Mouse (Mus musculus) heart, embryonic 11.5 days (tissue): ENCODE measurements at regions not wholly inside any gene's neighbourhood (a gene's known extent, or its start where the extent isn't known, plus 50 kb on each side); places are given as distances from the start of the nearest gene placed in this dataset.

Experiments
- ATAC-seq: fragments of 200-750 bp; cut with Nextera tagmentation; replicated peaks from 2 replicates; pipeline ENCODE4 v1.8.0; 2017; ENCODE audit warnings: moderate library complexity; ENCODE audit not compliant: insufficient number of reproducible peaks, low FRiP score, low TSS enrichment
- H3K27ac ChIP-seq: fragments of 300-500 bp; sonication (generic); 2 replicates; pipeline ENCODE4 v1.5.1; 2014; ENCODE audit warnings: mild to moderate bottlenecking, low read depth, low read length
- H3K27me3 ChIP-seq: fragments of 300-500 bp; sonication (generic); 2 replicates; pipeline ENCODE4 v1.6.1; 2014; ENCODE audit warnings: mild to moderate bottlenecking, low read length, mixed read lengths; ENCODE audit not compliant: control insufficient read depth, insufficient read depth
- H3K36me3 ChIP-seq: fragments of 300-500 bp; sonication (generic); 2 replicates; pipeline ENCODE4 v1.6.1; 2014; ENCODE audit warnings: mild to moderate bottlenecking, low read length, moderate library complexity, mixed read lengths; ENCODE audit not compliant: control insufficient read depth, insufficient read depth
- H3K4me1 ChIP-seq: fragments of 300-500 bp; sonication (generic); 2 replicates; pipeline ENCODE4 v1.6.1; 2014; ENCODE audit warnings: low read length; ENCODE audit not compliant: control insufficient read depth, insufficient read depth
- H3K4me2 ChIP-seq: fragments of 300-500 bp; sonication (generic); 2 replicates; pipeline ENCODE4 v1.6.1; 2014; ENCODE audit warnings: mild to moderate bottlenecking, moderate library complexity
- H3K4me3 ChIP-seq: fragments of 300-500 bp; sonication (generic); 2 replicates; pipeline ENCODE4 v1.5.1; 2014; ENCODE audit warnings: low read depth, low read length
- H3K9ac ChIP-seq: fragments of 300-500 bp; sonication (generic); 2 replicates; pipeline ENCODE4 v1.6.1; 2014; ENCODE audit warnings: mild to moderate bottlenecking, low read depth, low read length, moderate library complexity
- H3K9me3 ChIP-seq: fragments of 300-500 bp; sonication (generic); replicated peaks from 2 replicates; pipeline ENCODE4 v1.6.1; 2016; ENCODE audit warnings: low read length; ENCODE audit not compliant: control insufficient read depth
- WGBS: fragments of 180-500 bp; shearing (Covaris S2); extraction: QIAGEN DNeasy Blood & Tissue Kit; methylation state at CpG from one replicate; pipeline ENCODE4 v1.1.7; 2014; ENCODE audit not compliant: insufficient replicate concordance; 5-methylcytosine and 5-hydroxymethylcytosine counted together

DNA sequence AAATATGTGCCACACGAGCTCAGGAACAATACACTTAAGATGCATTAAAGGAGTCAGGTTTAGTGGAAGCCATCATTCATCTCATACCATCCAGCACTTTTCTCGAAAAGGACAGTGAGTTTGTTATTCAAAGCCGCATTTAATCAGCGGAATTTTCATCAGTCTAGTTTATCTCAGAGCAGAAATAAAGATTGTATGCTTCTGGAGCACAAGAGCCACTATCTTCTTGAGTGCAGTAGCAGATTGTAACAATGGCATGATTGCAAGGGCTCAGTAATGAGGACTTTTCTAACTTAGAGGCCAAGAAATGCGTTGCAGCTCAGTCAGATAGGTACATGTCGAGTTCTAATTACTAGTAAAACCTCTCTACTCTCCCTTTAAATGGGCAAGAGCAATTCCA is 271.3 kb downstream of the Wdr20rt start:
- ATAC-seq: no peak
- H3K4me2 ChIP-seq: no peak overlapping the region
- H3K4me3 ChIP-seq: no peak overlapping the region
- H3K27ac ChIP-seq: no peak overlapping the region
- H3K4me1 ChIP-seq: no peaks in the 10 kb centered on the region; the same call in 1 of the 2 replicates
- no peaks in the 10 kb centered on the region for H3K36me3 ChIP-seq
- H3K9me3 ChIP-seq: peaks cover 6% of the 10 kb centered on the region; the same call in 1 of the 2 replicates
- no peaks in the 10 kb centered on the region for H3K27me3 ChIP-seq
- no peak overlapping the region for H3K9ac ChIP-seq
- 62% methylated on average over 6 of the region's 6 CpGs for WGBS

DNA sequence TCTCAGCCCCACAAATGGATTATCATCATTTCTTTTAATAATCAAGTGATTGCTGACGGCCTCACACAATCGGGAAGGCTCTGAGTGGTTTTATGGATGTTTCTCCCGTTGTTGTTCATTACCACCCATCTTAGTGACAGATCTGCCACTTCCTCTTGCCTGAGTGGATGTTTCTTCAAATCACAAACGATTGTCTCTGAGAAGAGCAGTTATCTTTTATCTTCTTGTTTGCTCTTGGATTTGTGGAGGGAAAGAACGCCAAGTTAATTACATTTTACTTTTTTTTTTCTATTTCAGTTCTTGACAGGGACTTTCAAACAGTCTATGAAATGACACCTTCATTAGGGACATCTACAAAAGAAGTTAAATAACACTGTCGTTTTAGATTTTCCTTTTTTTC is 272.3 kb downstream of the Wdr20rt start:
- no peak overlapping the region for H3K4me3 ChIP-seq
- H3K36me3 ChIP-seq: no peaks in the 10 kb centered on the region
- H3K4me2 ChIP-seq: no peak overlapping the region
- H3K9ac ChIP-seq: no peak overlapping the region
- no peak overlapping the region for H3K27ac ChIP-seq
- no peaks in the 10 kb centered on the region for H3K27me3 ChIP-seq
- no peaks in the 10 kb centered on the region; the same call in 1 of the 2 replicates for H3K4me1 ChIP-seq
- no peak for ATAC-seq
- WGBS: 62% methylated on average over 6 of the region's 6 CpGs
- H3K9me3 ChIP-seq: peaks cover 6% of the 10 kb centered on the region; the same call in 1 of the 2 replicates

DNA sequence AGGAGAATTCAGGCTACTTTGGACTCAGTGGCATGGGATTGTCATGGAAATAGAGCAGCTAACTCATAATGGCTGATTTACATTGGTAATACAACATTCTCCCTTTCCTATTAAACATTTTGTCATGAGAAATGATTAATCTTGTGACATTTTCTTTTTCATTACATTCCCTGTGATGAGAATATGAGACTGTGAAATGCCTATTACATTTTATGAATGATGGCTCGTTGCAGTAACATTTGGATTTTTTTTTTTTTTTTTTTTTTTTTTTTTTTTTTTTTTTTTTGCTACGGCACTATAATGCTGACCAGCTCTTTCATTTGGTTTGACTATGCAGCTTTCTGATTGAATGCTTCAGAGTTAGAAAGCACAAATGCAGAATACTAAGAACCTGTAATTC is 276.1 kb downstream of the Wdr20rt start:
- 74% methylated on average over 2 of the region's 2 CpGs for WGBS
- Histone ChIP-seq H3K9me3 (no peaks in the 10 kb centered on the region), H3K4me2 (no peak overlapping the region), H3K9ac (no peak overlapping the region), H3K27me3 (no peaks in the 10 kb centered on the region), H3K27ac (no peak overlapping the region), H3K36me3 (no peaks in the 10 kb centered on the region), H3K4me1 (no peaks in the 10 kb centered on the region; the same call in 1 of the 2 replicates), H3K4me3 (no peak overlapping the region)
- no peak for ATAC-seq

DNA sequence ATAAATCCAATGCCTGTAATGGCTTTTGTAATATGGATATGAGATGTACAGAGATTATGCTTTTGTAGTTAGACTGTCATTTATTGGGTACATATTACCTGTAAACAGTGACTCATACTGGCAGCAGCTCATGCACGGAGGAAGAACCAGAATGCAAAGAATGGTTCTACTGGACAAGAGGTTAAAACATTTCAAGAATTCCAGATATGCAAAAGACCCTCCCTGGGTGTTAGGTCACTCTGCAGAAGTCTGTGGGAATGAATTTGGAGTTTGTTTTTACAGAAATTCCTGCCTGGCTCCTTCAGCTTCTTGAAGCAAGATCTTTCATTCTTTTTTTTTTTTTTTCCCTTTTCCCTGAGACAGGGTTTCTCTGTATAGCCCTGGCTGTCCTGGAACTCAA is 276.7 kb downstream of the Wdr20rt start:
- Histone ChIP-seq H3K9me3 (no peaks in the 10 kb centered on the region), H3K4me2 (no peak overlapping the region), H3K9ac (no peak overlapping the region), H3K27ac (no peak overlapping the region), H3K27me3 (no peaks in the 10 kb centered on the region), H3K4me1 (no peaks in the 10 kb centered on the region; the same call in 1 of the 2 replicates), H3K36me3 (no peaks in the 10 kb centered on the region), H3K4me3 (no peak overlapping the region)
- 16% methylated on average over 1 of the region's 1 CpGs for WGBS
- no peak for ATAC-seq

DNA sequence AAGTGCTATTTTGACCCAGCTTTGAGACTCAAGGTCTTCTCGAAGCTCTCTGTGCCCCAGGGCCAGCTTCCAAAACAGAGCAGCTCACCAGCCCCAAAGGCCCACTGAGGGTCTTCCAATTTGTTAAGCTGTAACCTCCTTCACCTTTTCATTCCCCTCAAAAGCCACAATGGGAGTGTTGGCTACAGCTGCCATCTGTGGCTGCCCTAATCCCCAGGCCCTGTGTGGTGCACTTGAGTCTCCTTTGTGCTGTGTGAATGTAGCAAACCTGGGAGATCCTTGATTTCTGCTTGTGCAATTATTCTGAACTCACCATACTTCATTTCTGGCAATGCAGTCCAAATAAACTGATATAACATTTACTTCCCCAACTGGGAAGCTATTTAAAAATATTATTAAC is 287.8 kb downstream of the Wdr20rt start:
- H3K4me3 ChIP-seq: no peak overlapping the region
- no peaks in the 10 kb centered on the region for H3K36me3 ChIP-seq
- H3K27ac ChIP-seq: no peak overlapping the region
- WGBS: 88% methylated on average over 1 of the region's 1 CpGs
- H3K4me1 ChIP-seq: no peaks in the 10 kb centered on the region
- no peak overlapping the region for H3K9ac ChIP-seq
- ATAC-seq: no peak
- H3K9me3 ChIP-seq: no peaks in the 10 kb centered on the region
- H3K27me3 ChIP-seq: no peaks in the 10 kb centered on the region
- no peak overlapping the region for H3K4me2 ChIP-seq

DNA sequence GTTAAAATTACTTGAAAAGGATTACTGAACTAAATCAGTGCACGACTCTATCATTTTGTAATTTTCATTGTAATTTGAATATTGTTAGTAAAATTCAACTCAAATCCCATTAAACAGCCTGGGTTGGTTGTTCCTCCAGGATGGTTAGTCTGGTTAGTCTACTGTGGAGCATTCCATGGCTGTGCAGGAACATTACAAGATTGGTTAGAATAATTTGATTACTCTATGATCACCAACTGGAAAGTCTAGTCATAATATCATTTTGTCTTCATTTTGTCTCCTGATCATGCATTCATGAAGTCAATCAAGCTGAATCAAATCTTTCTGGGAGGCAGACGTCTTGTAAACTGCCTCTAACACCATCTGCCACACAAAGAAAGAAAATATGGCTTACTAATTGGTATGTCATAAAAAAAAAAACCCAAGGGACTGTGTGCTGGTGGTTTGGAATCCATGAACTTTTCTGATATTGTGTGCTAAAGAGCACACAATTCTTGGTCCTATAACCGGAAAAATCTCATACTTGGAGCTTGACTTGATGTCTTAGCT is 308.9 kb downstream of the Wdr20rt start:
- 64% methylated on average over 3 of the region's 3 CpGs for WGBS
- no peak for ATAC-seq

DNA sequence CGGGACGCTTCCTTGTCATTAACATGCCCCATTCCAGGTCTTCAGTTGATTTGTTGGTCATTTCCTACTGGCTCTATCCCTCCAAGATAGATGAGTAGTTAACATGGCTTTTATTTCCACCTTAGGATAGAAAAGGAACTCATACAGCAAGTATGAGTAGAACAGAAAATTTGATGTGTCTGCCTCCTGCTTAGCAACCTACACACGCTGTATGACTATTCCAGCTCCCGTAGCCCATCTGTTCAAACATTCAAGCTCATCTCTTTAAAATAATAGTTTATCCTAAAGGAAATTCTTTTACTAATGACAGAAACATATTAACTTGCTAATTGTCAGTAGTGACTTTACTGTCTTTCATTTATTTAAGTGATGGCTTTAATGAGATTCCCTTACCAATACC is 323.0 kb downstream of the Wdr20rt start:
- Histone ChIP-seq H3K9me3 (no peaks in the 10 kb centered on the region), H3K27ac (no peak overlapping the region), H3K9ac (no peak overlapping the region), H3K4me2 (no peak overlapping the region), H3K36me3 (no peaks in the 10 kb centered on the region), H3K4me1 (no peaks in the 10 kb centered on the region), H3K4me3 (no peak overlapping the region), H3K27me3 (no peaks in the 10 kb centered on the region)
- 84% methylated on average over 4 of the region's 4 CpGs for WGBS
- ATAC-seq: no peak

More for the DNA sequence above, 308.9 kb downstream of the Wdr20rt start:
- Histone ChIP-seq H3K4me1 (no peaks in the 10 kb centered on the region), H3K4me3 (no peak overlapping the region), H3K27ac (no peak overlapping the region), H3K9ac (no peak overlapping the region), H3K9me3 (no peaks in the 10 kb centered on the region), H3K27me3 (no peaks in the 10 kb centered on the region), H3K4me2 (no peak overlapping the region), H3K36me3 (no peaks in the 10 kb centered on the region)

DNA sequence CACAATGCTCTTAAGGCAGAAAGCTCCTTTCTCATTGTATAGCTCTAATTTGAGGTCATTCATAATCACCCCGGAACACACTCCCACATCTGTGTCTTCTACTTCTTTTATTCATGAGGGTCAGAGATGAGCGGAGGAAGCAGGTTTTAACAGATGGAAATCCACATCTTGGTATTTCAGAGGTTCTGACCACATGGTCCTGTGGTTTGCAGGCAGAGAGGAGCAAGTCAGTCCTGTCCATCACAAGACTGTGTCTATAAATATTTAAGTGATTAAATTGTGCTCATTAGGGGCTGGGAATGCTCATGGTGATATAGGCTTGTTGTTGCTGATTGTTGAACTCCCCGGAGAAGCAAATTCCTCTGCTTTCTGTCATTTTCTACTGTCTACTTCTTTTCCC is 326.9 kb downstream of the Wdr20rt start:
- Histone ChIP-seq H3K9ac (no peak overlapping the region), H3K4me2 (no peak overlapping the region), H3K27me3 (no peaks in the 10 kb centered on the region), H3K27ac (no peak overlapping the region), H3K36me3 (no peaks in the 10 kb centered on the region), H3K4me1 (no peaks in the 10 kb centered on the region), H3K9me3 (no peaks in the 10 kb centered on the region), H3K4me3 (no peak overlapping the region)
- ATAC-seq: no peak
- 82% methylated on average over 3 of the region's 3 CpGs for WGBS

DNA sequence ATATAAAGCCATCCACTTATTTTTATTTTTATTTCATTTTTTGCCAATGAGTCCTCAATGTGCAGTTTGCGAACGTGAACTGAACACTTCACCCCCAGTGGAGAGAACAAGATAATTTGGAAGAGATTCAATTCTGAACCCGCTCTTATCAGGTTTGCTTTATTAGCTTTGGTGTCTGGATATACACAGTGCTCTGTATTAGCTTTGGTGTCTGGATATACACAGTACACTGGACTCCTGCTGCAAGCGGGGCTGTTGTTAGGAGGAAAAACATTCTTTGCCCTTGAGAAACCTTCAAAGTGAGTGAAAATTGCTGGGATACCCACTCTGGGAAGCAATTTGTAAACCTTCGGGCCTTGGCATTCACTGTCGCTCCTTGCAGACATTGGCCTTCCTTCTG is 333.7 kb downstream of the Wdr20rt start:
- H3K9me3 ChIP-seq: no peaks in the 10 kb centered on the region
- H3K4me1 ChIP-seq: no peaks in the 10 kb centered on the region
- WGBS: 69% methylated on average over 6 of the region's 6 CpGs
- no peaks in the 10 kb centered on the region for H3K36me3 ChIP-seq
- H3K27me3 ChIP-seq: no peaks in the 10 kb centered on the region
- no peak overlapping the region for H3K27ac ChIP-seq
- H3K4me2 ChIP-seq: no peak overlapping the region
- H3K9ac ChIP-seq: no peak overlapping the region
- no peak for ATAC-seq
- H3K4me3 ChIP-seq: no peak overlapping the region
